Mouse (Mus musculus) retina, postnatal 1 day (tissue): ENCODE measurements at regions not wholly inside any gene's neighbourhood (a gene's known extent, or its start where the extent isn't known, plus 50 kb on each side); places are given as distances from the start of the nearest gene placed in this dataset.

Experiments
- DNase-seq: peaks from one replicate; pipeline ENCODE4 v3.0.0-alpha.2; 2012

GRCm38 (mm10) chr8:92064175-92064821 lies 262.4 kb upstream of the Irx3 start:
- DNase-seq: peak; percentile 90

GRCm38 (mm10) chr8:92063333-92063732 lies 261.5 kb upstream of the Irx3 start:
- no peak for DNase-seq

- DNase-seq: no peak
These were observed 257.6 kb upstream of the Irx3 start for GRCm38 (mm10) chr8:92059471-92059870.

- no peak for DNase-seq
These were observed 257.1 kb upstream of the Irx3 start for GRCm38 (mm10) chr8:92058953-92059352.

GRCm38 (mm10) chr8:92057857-92058256 lies 256.0 kb upstream of the Irx3 start:
- DNase-seq: peak; percentile 46

- no peak for DNase-seq
These were observed 253.7 kb upstream of the Irx3 start for GRCm38 (mm10) chr8:92055590-92055989.

GRCm38 (mm10) chr8:92044695-92045094 lies 242.8 kb upstream of the Irx3 start:
- DNase-seq: no peak

- no peak for DNase-seq
These were observed 241.1 kb upstream of the Irx3 start for GRCm38 (mm10) chr8:92042951-92043350.

- no peak for DNase-seq
These were observed 228.1 kb upstream of the Irx3 start for GRCm38 (mm10) chr8:92029954-92030353.

- DNase-seq: peak; percentile 58
These were observed 227.6 kb upstream of the Irx3 start for GRCm38 (mm10) chr8:92029516-92029915.

GRCm38 (mm10) chr8:92028308-92028707 lies 226.4 kb upstream of the Irx3 start:
- peak; percentile 19 for DNase-seq

GRCm38 (mm10) chr8:92024133-92024532 lies 222.3 kb upstream of the Irx3 start:
- DNase-seq: no peak

GRCm38 (mm10) chr8:92021521-92021920 lies 219.7 kb upstream of the Irx3 start:
- DNase-seq: no peak

GRCm38 (mm10) chr8:92014704-92015103 lies 212.8 kb upstream of the Irx3 start:
- no peak for DNase-seq

GRCm38 (mm10) chr8:92013183-92013582 lies 211.3 kb upstream of the Irx3 start:
- DNase-seq: no peak

GRCm38 (mm10) chr8:92010412-92010811 lies 208.5 kb upstream of the Irx3 start:
- DNase-seq: no peak

GRCm38 (mm10) chr8:92008616-92009610 lies 207.0 kb upstream of the Irx3 start:
- DNase-seq: no peak

GRCm38 (mm10) chr8:92005091-92005490 lies 203.2 kb upstream of the Irx3 start:
- DNase-seq: no peak

GRCm38 (mm10) chr8:92004532-92004931 lies 202.7 kb upstream of the Irx3 start:
- no peak for DNase-seq

GRCm38 (mm10) chr8:92000368-92000767 lies 198.5 kb upstream of the Irx3 start:
- no peak for DNase-seq

GRCm38 (mm10) chr8:91999661-92000060 lies 197.8 kb upstream of the Irx3 start:
- DNase-seq: no peak

GRCm38 (mm10) chr8:91999189-91999588 lies 197.3 kb upstream of the Irx3 start:
- DNase-seq: no peak

GRCm38 (mm10) chr8:91997892-91998189 lies 196.0 kb upstream of the Irx3 start:
- DNase-seq: no peak
